13 mouse cellular contexts compared by ENCODE assay signal in the genomic region with DNA sequence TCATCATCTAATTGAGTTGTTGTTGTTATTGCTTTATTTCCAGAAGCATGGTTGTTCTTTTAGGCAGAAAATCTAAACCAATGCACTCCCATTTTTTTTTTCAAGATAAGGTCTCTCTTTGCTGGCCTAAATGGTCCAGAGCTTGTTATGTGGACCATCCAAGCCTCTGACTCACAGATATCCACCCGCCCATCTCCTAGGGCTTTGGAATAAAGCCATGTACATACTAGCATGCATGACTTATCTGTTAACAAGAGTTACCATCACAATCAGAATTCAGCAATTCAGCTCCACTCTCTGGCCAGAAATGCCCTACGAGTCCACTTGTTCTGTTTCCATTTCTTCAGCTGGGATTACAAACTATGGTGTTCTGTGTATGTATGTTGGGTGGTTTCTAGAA.
"Had no signal": no experiment of that assay in that cellular context is flagged by ENCODE, and none has a peak within 500 bp of the region (broad histone marks: within the 10 kb centered on the region; RNA-seq: fewer than 3 reads in every experiment).

No protein-coding gene starts in this region.

- DNase-seq: kidney, adult 9 months; kidney, postnatal 14 days; kidney, postnatal 4 days; liver, embryonic 13.5 days; lung, adult 2 months; lung, postnatal 14 days; lung, postnatal 4 days; midbrain, embryonic 14.5 days; right cerebral cortex, postnatal 25 days; spleen, adult 18-20 months; thymus, adult 18-20 months; thymus, postnatal 14 days; thymus, postnatal 4 days had no signal
